Mouse (Mus musculus) small intestine, adult 2 months (tissue): ENCODE measurements at regions not wholly inside any gene's neighbourhood (a gene's known extent, or its start where the extent isn't known, plus 50 kb on each side); places are given as distances from the start of the nearest gene placed in this dataset.

Experiments used
- CTCF ChIP-seq: fragments of 200-500 bp; IDR thresholded peaks from 2 replicates; pipeline ENCODE4 v1.5.1; 2012; ENCODE audit warnings: low read depth, mild to moderate bottlenecking, control low read depth, inconsistent platforms, low read length, moderate library complexity, mixed read lengths; ENCODE audit not compliant: insufficient replicate concordance, insufficient read length; ENCODE audit errors: extremely low read depth
- POLR2A ChIP-seq: fragments of 200-500 bp; IDR thresholded peaks from 2 replicates; pipeline ENCODE4 v1.6.1; 2012; ENCODE audit warnings: low read depth, mild to moderate bottlenecking, control low read depth, inconsistent platforms, low read length, moderate library complexity

DNA sequence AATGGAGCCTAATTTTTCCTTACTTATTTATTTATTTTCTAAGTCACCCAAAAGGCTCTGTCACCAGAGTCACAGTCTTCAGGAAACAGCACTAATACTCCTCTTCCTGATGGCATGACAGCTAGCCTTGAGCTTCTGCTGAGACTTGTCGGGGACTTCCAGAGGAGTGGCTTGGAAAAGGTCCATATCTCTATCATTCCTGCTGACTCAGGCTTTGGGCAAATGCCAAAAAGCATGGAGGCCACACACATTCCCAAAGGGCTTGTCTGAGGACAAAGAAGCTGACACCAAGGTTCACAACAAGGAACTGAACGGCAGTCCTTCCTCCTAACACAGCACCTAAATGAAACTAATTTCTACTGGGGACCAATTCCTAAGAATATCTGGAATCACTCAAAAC, 251.9 kb upstream of the Gm10295 start:
- TF ChIP-seq POLR2A, result no peak
- no peak for TF ChIP-seq CTCF
